Mouse (Mus musculus) kidney, adult 9 months (tissue): Measurements from ENCODE around the gene Pex11b.
"Not testable (repeated sequence)": the region's sequence is repeated elsewhere in the genome, so short reads cannot be mapped to it uniquely, and the experiment has no call there.

Source experiments
- DNase-seq: peaks from one replicate; pipeline ENCODE4 v3.0.0; 2022

The Pex11b gene

DNA sequence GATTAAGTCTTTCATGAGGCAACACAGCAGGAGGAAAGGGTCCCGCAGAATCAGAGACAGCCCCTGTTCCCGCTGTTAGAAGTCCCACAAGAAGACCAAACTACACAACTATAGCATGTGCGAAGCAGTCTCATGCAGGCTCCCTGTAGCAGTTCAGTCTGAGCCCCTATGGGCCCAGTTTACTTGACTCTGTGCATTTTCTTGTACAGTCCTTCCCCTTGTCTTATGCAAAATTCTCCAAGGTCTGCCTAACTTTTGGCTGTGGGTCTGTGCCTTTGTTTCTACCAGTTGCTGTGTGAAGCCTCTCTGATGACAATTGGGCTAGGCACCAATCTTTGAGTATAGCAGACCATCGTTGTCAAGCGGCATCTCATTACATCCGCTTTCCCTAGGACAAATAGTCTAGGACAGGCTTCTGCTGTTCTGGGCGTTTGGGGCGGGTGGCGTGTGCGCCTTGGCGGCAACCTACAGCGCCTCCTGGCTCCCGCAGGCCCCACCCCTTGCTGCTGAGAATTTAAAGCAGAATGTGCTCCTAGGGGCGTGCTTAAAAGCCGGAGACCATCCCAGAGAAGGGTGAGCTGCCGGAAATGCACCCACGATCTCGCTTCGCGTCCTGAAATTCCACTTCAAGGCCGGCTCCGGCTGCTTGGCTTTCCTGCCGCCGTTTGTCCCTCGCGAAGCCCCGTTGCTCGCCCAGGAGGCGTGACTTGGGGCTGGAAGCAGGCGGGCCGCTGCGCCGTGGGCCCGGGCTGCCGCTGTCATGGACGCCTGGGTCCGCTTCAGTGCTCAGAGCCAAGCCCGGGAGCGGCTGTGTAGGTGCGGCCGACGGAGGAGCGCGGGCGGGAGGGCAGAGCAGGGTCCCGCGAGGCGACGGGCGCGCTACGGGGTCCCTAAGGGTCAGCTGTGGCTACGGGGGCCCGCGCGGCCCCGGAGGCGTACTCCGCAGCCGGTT, at the start of gene Pex11b, which contains the start of gene Gm42957:
Pex11b (plus strand) TSS at position 449 of the 952 bp plus-strand sequence.
Gm42957 (plus strand) TSS at position 547 of the 952 bp plus-strand sequence.
- DNase-seq: peak; percentile 88

DNA sequence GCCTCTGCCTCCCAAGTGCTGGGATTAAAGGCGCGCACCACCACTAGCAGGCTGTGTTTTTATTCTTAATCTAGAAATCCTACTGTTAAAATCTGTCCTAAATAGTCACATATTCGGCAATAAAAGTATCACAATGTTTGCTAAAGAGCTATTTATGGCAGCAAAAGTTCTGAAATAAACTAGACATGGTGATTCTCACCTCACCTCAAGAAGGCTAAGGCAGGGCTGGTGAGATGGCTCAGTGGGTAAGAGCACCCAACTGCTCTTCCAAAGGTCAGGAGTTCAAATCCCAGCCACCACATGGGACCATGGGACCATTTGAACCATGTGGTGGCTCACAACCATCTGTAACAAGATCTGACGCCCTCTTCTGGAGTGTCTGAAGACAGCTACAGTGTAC, 44.5 kb upstream of the Pex11b start:
- DNase-seq: no peak

- peak; percentile 63 for DNase-seq
Measured at GRCm38 (mm10) chr3:96593374-96593773, 41.8 kb upstream of the Pex11b start.

DNA sequence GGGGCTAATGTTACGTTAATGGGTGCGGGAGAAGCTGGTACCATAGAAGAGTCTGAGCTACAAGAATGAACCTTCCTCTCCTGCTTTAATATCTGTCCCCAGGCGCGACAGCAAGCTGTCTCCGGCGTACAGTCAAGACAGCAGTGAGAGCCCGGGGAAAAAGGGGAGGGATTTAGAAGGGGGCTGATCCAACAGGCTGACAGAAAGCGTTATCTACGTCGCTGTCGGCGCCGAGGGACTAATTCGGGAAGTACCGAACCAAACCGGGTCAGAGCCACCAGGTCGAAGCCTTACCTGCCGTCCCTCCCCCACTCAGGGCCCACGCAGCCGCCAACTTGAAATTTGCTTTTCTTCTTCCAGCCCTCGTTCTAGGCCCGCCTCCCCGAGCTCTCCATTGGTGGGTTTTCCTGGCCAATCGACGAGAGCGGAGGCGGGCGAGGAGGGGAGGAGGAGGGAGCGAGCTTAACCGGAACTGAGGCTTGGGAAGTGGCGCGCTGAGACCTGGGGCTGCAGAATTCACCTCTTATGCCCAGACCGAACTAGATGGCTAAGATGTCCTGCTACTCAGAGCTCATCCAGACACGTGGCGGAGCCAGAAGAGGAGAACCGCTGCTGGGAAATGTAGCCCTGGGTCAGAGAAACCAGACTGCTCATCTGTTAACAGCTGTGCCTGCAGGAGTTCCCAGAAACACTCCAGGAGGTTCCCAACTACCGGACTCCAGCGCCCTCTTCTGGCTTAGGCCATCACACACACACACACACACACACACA, 41.2 kb upstream of the Pex11b start, which contains the start of gene Polr3gl:
Polr3gl (minus strand) TSS at position 392 of the 771 bp plus-strand sequence.
- DNase-seq: peak; percentile 96

DNA sequence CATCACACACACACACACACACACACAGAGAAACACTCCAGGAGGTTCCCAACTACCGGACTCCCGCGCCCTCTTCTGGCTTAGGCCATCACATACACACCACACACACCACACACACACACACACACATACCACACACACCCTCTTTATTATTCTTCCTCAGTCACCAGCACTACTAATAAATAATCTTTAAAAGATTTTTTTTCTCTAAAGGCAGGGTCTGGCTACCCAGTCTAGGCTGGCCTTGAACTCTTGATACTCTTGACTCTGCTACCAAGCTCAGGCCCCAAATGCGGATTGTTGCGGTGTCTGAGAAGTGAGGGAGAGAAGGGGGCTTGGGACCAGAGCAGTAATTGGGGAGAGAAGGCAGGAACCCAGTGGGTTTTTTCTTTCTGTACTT, 40.3 kb upstream of the Pex11b start:
- no peak for DNase-seq

DNA sequence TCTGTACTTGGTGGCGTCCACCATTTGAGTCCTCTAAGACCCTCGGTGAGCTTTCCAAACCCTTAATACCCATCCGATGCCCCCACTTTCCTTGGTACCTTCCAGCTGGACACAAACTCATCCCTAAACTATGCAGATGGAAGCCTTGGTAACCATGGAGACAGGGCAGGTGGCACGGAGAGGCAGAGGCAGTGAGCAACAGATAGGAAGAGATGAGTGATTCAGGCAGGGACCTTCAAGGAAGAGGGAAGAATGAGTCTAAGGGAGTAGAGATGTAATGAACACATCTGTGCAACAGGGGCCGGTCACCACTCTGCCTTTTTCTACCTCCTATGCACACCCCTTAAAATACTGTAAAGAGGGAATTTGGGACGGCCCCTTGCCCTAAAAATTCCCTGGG, 39.5 kb upstream of the Pex11b start:
- DNase-seq: no peak

- DNase-seq: no peak
Measured at GRCm38 (mm10) chr3:96596228-96596707, 38.9 kb upstream of the Pex11b start, which contains the start of gene Ankrd34a. Gene Ankrd34a (plus strand): TSS chr3:96596636.

- no peak for DNase-seq
Measured at GRCm38 (mm10) chr3:96596855-96597254, 38.3 kb upstream of the Pex11b start.

- no peak for DNase-seq
Measured at GRCm38 (mm10) chr3:96597435-96597891, 37.7 kb upstream of the Pex11b start.

DNA sequence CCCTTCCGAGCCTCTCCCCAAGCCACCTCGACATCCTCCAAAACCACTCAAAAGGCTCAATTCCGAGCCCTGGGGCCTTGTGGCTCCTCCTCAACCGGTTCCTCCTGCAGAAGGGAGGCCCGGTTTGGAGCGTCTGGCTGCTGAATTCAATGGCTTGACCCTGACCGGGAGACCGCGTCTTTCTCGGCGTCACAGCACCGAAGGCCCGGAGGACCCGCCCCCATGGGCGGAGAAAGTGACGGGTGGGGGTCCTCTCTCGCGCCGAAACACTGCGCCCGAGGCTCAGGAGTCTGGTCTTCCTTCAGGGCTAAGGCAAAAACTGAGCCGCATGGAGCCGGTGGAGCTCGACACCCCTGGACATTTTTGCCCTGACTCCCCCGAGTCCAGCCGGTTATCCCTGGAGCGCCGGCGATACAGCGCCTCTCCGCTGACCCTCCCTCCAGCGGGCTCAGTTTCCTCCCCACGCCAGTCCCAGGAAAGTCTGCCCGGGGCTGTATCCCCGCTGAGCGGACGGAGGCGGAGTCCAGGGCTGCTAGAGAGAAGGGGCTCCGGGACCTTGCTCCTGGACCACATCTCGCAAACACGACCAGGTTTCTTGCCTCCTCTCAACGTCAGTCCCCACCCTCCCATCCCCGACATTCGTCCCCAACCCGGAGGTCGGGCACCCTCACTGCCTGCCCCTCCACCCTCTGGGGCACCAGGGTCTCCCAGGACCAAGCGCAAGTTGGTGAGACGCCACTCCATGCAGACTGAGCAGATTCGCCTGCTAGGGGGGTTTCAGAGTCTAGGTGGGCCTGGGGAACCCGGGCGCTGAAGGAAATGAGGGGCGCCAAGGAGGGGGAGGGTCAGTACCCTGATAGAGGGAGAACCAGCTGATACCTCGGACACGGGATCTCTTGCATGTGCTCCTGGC, 36.8 kb upstream of the Pex11b start:
- DNase-seq: peak; percentile 54

GRCm38 (mm10) chr3:96599069-96599393, 36.1 kb upstream of the Pex11b start:
- no peak for DNase-seq

- DNase-seq: no peak
Measured at GRCm38 (mm10) chr3:96599411-96599810, 35.8 kb upstream of the Pex11b start.

DNA sequence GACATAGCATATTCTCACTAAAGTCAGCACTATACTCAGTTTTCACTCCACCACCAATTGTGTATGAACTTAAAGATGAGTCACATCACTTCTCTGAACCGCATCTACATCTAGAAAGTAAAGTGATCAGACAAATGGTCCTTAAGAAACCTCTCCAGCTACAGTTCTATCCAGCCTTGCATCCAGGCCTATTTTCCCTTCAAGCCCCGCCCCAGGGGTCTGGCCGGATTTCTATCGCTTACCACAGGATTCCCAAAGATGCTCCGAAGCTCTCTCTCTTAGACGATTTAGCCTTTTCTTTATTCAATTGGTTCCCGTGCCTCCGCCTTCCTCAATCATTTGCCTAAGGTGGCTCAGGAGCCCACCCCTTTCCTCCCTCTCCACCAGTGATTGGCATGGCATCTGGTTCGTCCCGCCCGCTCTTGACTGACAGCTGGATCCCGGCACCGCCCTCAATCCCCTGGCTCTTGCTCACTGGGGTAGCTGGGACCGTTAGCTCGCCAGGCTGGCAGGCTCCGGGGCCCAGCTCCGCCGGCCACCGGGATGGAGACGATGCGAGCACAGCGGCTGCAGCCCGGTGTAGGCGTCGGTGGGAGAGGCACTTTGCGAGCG, 34.4 kb upstream of the Pex11b start, which contains the start of gene Lix1l:
Lix1l (plus strand) TSS at position 511 of the 612 bp plus-strand sequence.
- peak; percentile 91 for DNase-seq

- DNase-seq: peak; percentile 66
Measured at GRCm38 (mm10) chr3:96601251-96601787, 33.9 kb upstream of the Pex11b start.

- DNase-seq: no peak
Measured at GRCm38 (mm10) chr3:96601941-96602703, 33.1 kb upstream of the Pex11b start.

- no peak for DNase-seq
Measured at GRCm38 (mm10) chr3:96602704-96603084, 32.5 kb upstream of the Pex11b start.

DNA sequence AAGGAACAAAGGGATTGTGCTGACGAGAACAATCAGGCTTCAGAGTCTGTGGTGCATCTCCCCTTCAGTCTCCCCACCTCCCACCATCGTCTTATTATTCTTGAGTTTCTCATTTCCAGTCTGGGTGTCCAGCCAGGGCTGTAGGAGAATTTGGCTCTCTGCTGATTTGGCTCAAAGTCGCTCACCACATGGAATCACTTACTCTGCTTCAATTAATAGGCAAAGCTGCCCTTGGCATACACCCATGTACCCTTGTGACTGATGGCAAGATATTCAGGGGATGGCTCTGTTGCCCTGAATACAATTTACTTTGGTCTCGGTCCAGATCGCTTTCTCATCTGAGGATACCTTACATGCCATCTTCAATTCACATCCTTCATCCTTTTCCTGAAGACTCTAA, 31.9 kb upstream of the Pex11b start:
- no peak for DNase-seq

DNA sequence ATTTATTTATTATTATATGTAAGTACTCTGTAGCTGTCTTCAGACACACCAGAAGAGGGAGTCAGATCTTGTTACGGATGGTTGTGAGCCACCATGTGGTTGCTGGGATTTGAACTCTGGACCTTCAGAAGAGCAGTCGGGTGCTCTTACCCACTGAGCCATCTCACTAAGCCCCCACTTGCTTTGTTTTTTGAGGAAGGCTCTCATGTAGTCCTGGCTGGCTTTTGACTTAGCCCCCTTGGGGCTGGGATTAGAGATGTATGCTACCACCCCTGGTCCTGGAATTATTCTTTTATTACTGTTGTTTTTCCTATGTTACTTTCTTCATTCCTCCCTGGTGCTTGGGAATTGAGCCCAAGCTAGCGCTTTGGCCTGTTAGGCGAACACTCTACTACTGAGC, 29.2 kb upstream of the Pex11b start:
- DNase-seq: not testable (repeated sequence)

- DNase-seq: no peak
Measured at GRCm38 (mm10) chr3:96606618-96607017, 28.6 kb upstream of the Pex11b start.

GRCm38 (mm10) chr3:96617941-96618340, 17.2 kb upstream of the Pex11b start:
- DNase-seq: no peak

GRCm38 (mm10) chr3:96623201-96623600, 12.0 kb upstream of the Pex11b start:
- DNase-seq: no peak
